Mouse (Mus musculus): ENCODE results near the gene Gm11060. TPM values are rescaled to one million over a fixed set of nuclear protein-coding genes. Genes with fewer than 3 reads are reported as not detected.

The Gm11060 gene
- polyA plus RNA-seq, 1 experiment from 2014 or later, result not detected

GRCm38 (mm10) chr2:105100541-105100940, 8.7 kb downstream of the Gm11060 start:
- no peak overlapping the region for H3K9ac ChIP-seq (replicated peaks; ENCODE audit: low read length)
- ATAC-seq (ENCODE audit: low FRiP score, low TSS enrichment), result no peak
- H3K27ac ChIP-seq (ENCODE audit: low read length), result no peak overlapping the region; the same call in 1 of the 2 replicates
- 28% methylated on average over 7 of the region's 7 CpGs for WGBS
- H3K27me3 ChIP-seq (ENCODE audit: insufficient read depth, low read length), result no peaks in the 10 kb centered on the region
- no peak overlapping the region for H3K4me3 ChIP-seq (ENCODE audit: low read length)
- no peaks in the 10 kb centered on the region for H3K9me3 ChIP-seq (ENCODE audit: low read length)
- H3K4me2 ChIP-seq (replicated peaks; ENCODE audit: low read depth, low read length), result no peak overlapping the region
- H3K4me1 ChIP-seq (ENCODE audit: insufficient read depth, low read length), result peaks cover 9% of the 10 kb centered on the region
- no peaks in the 10 kb centered on the region for H3K36me3 ChIP-seq (ENCODE audit: insufficient read depth, low read length)

- Histone ChIP-seq H3K9me3 (ENCODE audit: low read length) (no peaks in the 10 kb centered on the region), H3K4me3 (ENCODE audit: low read length) (no peak overlapping the region), H3K4me2 (replicated peaks; ENCODE audit: low read depth, low read length) (no peak overlapping the region), H3K36me3 (ENCODE audit: insufficient read depth, low read length) (no peaks in the 10 kb centered on the region), H3K9ac (replicated peaks; ENCODE audit: low read length) (no peak overlapping the region), H3K27ac (ENCODE audit: low read length) (no peak overlapping the region), H3K27me3 (ENCODE audit: insufficient read depth, low read length) (no peaks in the 10 kb centered on the region), H3K4me1 (ENCODE audit: insufficient read depth, low read length) (peaks cover 4% of the 10 kb centered on the region; the same call in 1 of the 2 replicates)
- ATAC-seq (ENCODE audit: low FRiP score, low TSS enrichment), result peak; percentile 87
- WGBS, result 22% methylated on average over 6 of the region's 6 CpGs
These were observed 16.9 kb downstream of the Gm11060 start for GRCm38 (mm10) chr2:105108703-105109158.

- ATAC-seq (ENCODE audit: low FRiP score, low TSS enrichment), result no peak
- 22% methylated on average over 9 of the region's 9 CpGs for WGBS
- H3K9me3 ChIP-seq (ENCODE audit: low read length), result no peaks in the 10 kb centered on the region
- peaks cover 16% of the 10 kb centered on the region for H3K4me1 ChIP-seq (ENCODE audit: insufficient read depth, low read length)
- H3K9ac ChIP-seq (replicated peaks; ENCODE audit: low read length), result no peak overlapping the region
- peak overlapping the region; percentile 51; the same call in 1 of the 2 replicates for H3K27ac ChIP-seq (ENCODE audit: low read length)
- H3K4me3 ChIP-seq (ENCODE audit: low read length), result no peak overlapping the region
- peak overlapping the region; percentile 17; the same call in 1 of the 2 replicates for H3K4me2 ChIP-seq (replicated peaks; ENCODE audit: low read depth, low read length)
- H3K36me3 ChIP-seq (ENCODE audit: insufficient read depth, low read length), result no peaks in the 10 kb centered on the region
- H3K27me3 ChIP-seq (ENCODE audit: insufficient read depth, low read length), result peaks cover 7% of the 10 kb centered on the region; the same call in 1 of the 2 replicates
These were observed 22.3 kb downstream of the Gm11060 start for GRCm38 (mm10) chr2:105114074-105114473.

- Histone ChIP-seq H3K36me3 (ENCODE audit: insufficient read depth, low read length) (no peaks in the 10 kb centered on the region), H3K4me1 (ENCODE audit: insufficient read depth, low read length) (peaks cover 36% of the 10 kb centered on the region), H3K9ac (replicated peaks; ENCODE audit: low read length) (no peak overlapping the region), H3K4me2 (replicated peaks; ENCODE audit: low read depth, low read length) (0 out of 2 replicates have a peak overlapping the region, but pooled peaks have one; percentile 11), H3K4me3 (ENCODE audit: low read length) (no peak overlapping the region), H3K27ac (ENCODE audit: low read length) (peak overlapping the region; percentile 60), H3K9me3 (ENCODE audit: low read length) (no peaks in the 10 kb centered on the region), H3K27me3 (ENCODE audit: insufficient read depth, low read length) (peaks cover 18% of the 10 kb centered on the region)
- WGBS, result 16% methylated on average over 8 of the region's 8 CpGs
- peak; percentile 83 for ATAC-seq (ENCODE audit: low FRiP score, low TSS enrichment)
These were observed 25.9 kb downstream of the Gm11060 start for GRCm38 (mm10) chr2:105117669-105118068.

- peaks cover 49% of the 10 kb centered on the region for H3K4me1 ChIP-seq (ENCODE audit: insufficient read depth, low read length)
- no peak overlapping the region for H3K27ac ChIP-seq (ENCODE audit: low read length)
- 0 out of 2 replicates have a peak overlapping the region, but pooled peaks have one; percentile 5 for H3K9ac ChIP-seq (replicated peaks; ENCODE audit: low read length)
- H3K4me3 ChIP-seq (ENCODE audit: low read length), result peak overlapping the region; percentile 4; the same call in 1 of the 2 replicates
- no peak for ATAC-seq (ENCODE audit: low FRiP score, low TSS enrichment)
- 12% methylated on average over 8 of the region's 8 CpGs for WGBS
- H3K9me3 ChIP-seq (ENCODE audit: low read length), result no peaks in the 10 kb centered on the region
- H3K4me2 ChIP-seq (replicated peaks; ENCODE audit: low read depth, low read length), result peak overlapping the region; percentile 19
- H3K36me3 ChIP-seq (ENCODE audit: insufficient read depth, low read length), result no peaks in the 10 kb centered on the region
- peaks cover 47% of the 10 kb centered on the region for H3K27me3 ChIP-seq (ENCODE audit: insufficient read depth, low read length)
These were observed 30.4 kb downstream of the Gm11060 start for GRCm38 (mm10) chr2:105122216-105122615.

GRCm38 (mm10) chr2:105122886-105123285, 31.1 kb downstream of the Gm11060 start:
- H3K27me3 ChIP-seq (ENCODE audit: insufficient read depth, low read length), result peaks cover 47% of the 10 kb centered on the region
- H3K4me2 ChIP-seq (replicated peaks; ENCODE audit: low read depth, low read length), result peak overlapping the region; percentile 69
- no peaks in the 10 kb centered on the region for H3K9me3 ChIP-seq (ENCODE audit: low read length)
- H3K4me3 ChIP-seq (ENCODE audit: low read length), result peak overlapping the region; percentile 76
- peak overlapping the region; percentile 85 for H3K9ac ChIP-seq (replicated peaks; ENCODE audit: low read length)
- ATAC-seq (ENCODE audit: low FRiP score, low TSS enrichment), result no peak
- H3K4me1 ChIP-seq (ENCODE audit: insufficient read depth, low read length), result peaks cover 46% of the 10 kb centered on the region
- H3K36me3 ChIP-seq (ENCODE audit: insufficient read depth, low read length), result no peaks in the 10 kb centered on the region
- peak overlapping the region; percentile 80 for H3K27ac ChIP-seq (ENCODE audit: low read length)
- 2% methylated on average over 27 of the region's 27 CpGs for WGBS

GRCm38 (mm10) chr2:105123431-105123830, 31.6 kb downstream of the Gm11060 start:
- peak overlapping the region; percentile 80 for H3K27ac ChIP-seq (ENCODE audit: low read length)
- H3K4me3 ChIP-seq (ENCODE audit: low read length), result peak overlapping the region; percentile 76
- peaks cover 46% of the 10 kb centered on the region for H3K4me1 ChIP-seq (ENCODE audit: insufficient read depth, low read length)
- H3K9ac ChIP-seq (replicated peaks; ENCODE audit: low read length), result peak overlapping the region; percentile 85
- H3K9me3 ChIP-seq (ENCODE audit: low read length), result no peaks in the 10 kb centered on the region
- peaks cover 47% of the 10 kb centered on the region for H3K27me3 ChIP-seq (ENCODE audit: insufficient read depth, low read length)
- no peak for ATAC-seq (ENCODE audit: low FRiP score, low TSS enrichment)
- H3K36me3 ChIP-seq (ENCODE audit: insufficient read depth, low read length), result no peaks in the 10 kb centered on the region
- WGBS, result 15% methylated on average over 8 of the region's 8 CpGs
- peak overlapping the region; percentile 69 for H3K4me2 ChIP-seq (replicated peaks; ENCODE audit: low read depth, low read length)

- WGBS, result 9% methylated on average over 9 of the region's 9 CpGs
- ATAC-seq (ENCODE audit: low FRiP score, low TSS enrichment), result no peak
- H3K27me3 ChIP-seq (ENCODE audit: insufficient read depth, low read length), result peaks cover 47% of the 10 kb centered on the region
- H3K4me3 ChIP-seq (ENCODE audit: low read length), result peak overlapping the region; percentile 76
- H3K4me1 ChIP-seq (ENCODE audit: insufficient read depth, low read length), result peaks cover 45% of the 10 kb centered on the region
- H3K4me2 ChIP-seq (replicated peaks; ENCODE audit: low read depth, low read length), result peak overlapping the region; percentile 69
- no peaks in the 10 kb centered on the region for H3K36me3 ChIP-seq (ENCODE audit: insufficient read depth, low read length)
- peak overlapping the region; percentile 85 for H3K9ac ChIP-seq (replicated peaks; ENCODE audit: low read length)
- no peaks in the 10 kb centered on the region for H3K9me3 ChIP-seq (ENCODE audit: low read length)
- H3K27ac ChIP-seq (ENCODE audit: low read length), result peak overlapping the region; percentile 80
These were observed 32.1 kb downstream of the Gm11060 start for GRCm38 (mm10) chr2:105123881-105124280.

- Histone ChIP-seq H3K9ac (replicated peaks; ENCODE audit: low read length) (peak overlapping the region; percentile 85), H3K27ac (ENCODE audit: low read length) (peak overlapping the region; percentile 80), H3K27me3 (ENCODE audit: insufficient read depth, low read length) (peaks cover 51% of the 10 kb centered on the region), H3K4me3 (ENCODE audit: low read length) (peak overlapping the region; percentile 76), H3K4me2 (replicated peaks; ENCODE audit: low read depth, low read length) (peak overlapping the region; percentile 69), H3K4me1 (ENCODE audit: insufficient read depth, low read length) (peaks cover 43% of the 10 kb centered on the region), H3K9me3 (ENCODE audit: low read length) (no peaks in the 10 kb centered on the region), H3K36me3 (ENCODE audit: insufficient read depth, low read length) (no peaks in the 10 kb centered on the region)
- WGBS, result 3% methylated on average over 7 of the region's 7 CpGs
- ATAC-seq (ENCODE audit: low FRiP score, low TSS enrichment), result no peak
These were observed 32.6 kb downstream of the Gm11060 start for GRCm38 (mm10) chr2:105124391-105124790.

- Histone ChIP-seq H3K9me3 (ENCODE audit: low read length) (no peaks in the 10 kb centered on the region), H3K4me2 (replicated peaks; ENCODE audit: low read depth, low read length) (peak overlapping the region; percentile 69), H3K27me3 (ENCODE audit: insufficient read depth, low read length) (peaks cover 58% of the 10 kb centered on the region), H3K9ac (replicated peaks; ENCODE audit: low read length) (peak overlapping the region; percentile 85), H3K27ac (ENCODE audit: low read length) (peak overlapping the region; percentile 96), H3K36me3 (ENCODE audit: insufficient read depth, low read length) (no peaks in the 10 kb centered on the region), H3K4me3 (ENCODE audit: low read length) (peak overlapping the region; percentile 76), H3K4me1 (ENCODE audit: insufficient read depth, low read length) (peaks cover 39% of the 10 kb centered on the region)
- WGBS, result under 1% methylated on average over 8 of the region's 8 CpGs
- no peak for ATAC-seq (ENCODE audit: low FRiP score, low TSS enrichment)
These were observed 33.4 kb downstream of the Gm11060 start for GRCm38 (mm10) chr2:105125205-105125604.
